Mouse (Mus musculus): ENCODE measurements at regions not wholly inside any gene's neighbourhood (a gene's known extent, or its start where the extent isn't known, plus 50 kb on each side); places are given as distances from the start of the nearest gene placed in this dataset.

DNA sequence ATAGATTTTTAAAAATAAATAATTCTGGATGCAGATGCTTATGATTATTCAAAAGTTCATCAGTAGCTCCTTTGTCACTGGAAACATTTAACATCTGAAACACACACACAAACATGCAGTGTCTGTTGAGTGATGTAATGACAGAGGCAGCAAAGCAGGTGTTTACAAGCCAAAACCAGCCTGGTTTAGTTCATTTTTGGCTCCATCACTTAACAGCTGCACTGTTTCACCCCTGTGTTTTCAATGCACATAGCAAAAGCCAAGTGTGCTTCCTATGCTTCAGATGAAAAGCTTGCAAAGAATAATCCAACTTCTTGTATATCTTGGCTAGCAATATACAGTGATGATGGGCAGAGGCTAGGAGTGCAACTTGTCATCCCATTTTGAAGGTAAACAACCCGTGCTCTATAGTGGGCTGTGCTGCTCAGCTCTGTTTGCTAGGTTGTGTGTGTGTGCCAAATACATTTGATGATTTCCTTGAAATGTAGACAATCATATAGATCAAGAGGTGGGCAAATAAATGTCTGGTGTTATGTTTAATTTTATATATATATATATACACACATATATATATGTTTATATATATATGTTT is 345.9 kb upstream of the Gm9747 start:
- H3K9ac ChIP-seq, result no peak overlapping the region
- no peak for ATAC-seq (ENCODE audit: insufficient number of reproducible peaks, insufficient read depth, low FRiP score, low TSS enrichment, low read depth)
- no peaks in the 10 kb centered on the region for H3K36me3 ChIP-seq
- no peak overlapping the region for H3K27ac ChIP-seq
- no peak overlapping the region for H3K4me2 ChIP-seq
- H3K4me1 ChIP-seq, result no peaks in the 10 kb centered on the region
- H3K27me3 ChIP-seq, result no peaks in the 10 kb centered on the region
- no peaks in the 10 kb centered on the region for H3K9me3 ChIP-seq
- 82% methylated on average over 1 of the region's 1 CpGs for WGBS
- no peak overlapping the region for H3K4me3 ChIP-seq

- no peaks in the 10 kb centered on the region for H3K36me3 ChIP-seq
- H3K4me2 ChIP-seq, result no peak overlapping the region
- no peaks in the 10 kb centered on the region for H3K9me3 ChIP-seq
- 75% methylated on average over 3 of the region's 3 CpGs for WGBS
- no peaks in the 10 kb centered on the region for H3K27me3 ChIP-seq
- H3K27ac ChIP-seq, result no peak overlapping the region
- ATAC-seq (ENCODE audit: insufficient number of reproducible peaks, insufficient read depth, low FRiP score, low TSS enrichment, low read depth), result no peak
- no peak overlapping the region for H3K9ac ChIP-seq
- no peaks in the 10 kb centered on the region for H3K4me1 ChIP-seq
- H3K4me3 ChIP-seq, result no peak overlapping the region
These were observed 335.7 kb upstream of the Gm9747 start for GRCm38 (mm10) chr1:81897241-81897640.

- Histone ChIP-seq H3K9ac (no peak overlapping the region), H3K4me3 (no peak overlapping the region)
- WGBS, result 61% methylated on average over 7 of the region's 7 CpGs
These were observed 332.1 kb upstream of the Gm9747 start for GRCm38 (mm10) chr1:81900843-81901242.

DNA sequence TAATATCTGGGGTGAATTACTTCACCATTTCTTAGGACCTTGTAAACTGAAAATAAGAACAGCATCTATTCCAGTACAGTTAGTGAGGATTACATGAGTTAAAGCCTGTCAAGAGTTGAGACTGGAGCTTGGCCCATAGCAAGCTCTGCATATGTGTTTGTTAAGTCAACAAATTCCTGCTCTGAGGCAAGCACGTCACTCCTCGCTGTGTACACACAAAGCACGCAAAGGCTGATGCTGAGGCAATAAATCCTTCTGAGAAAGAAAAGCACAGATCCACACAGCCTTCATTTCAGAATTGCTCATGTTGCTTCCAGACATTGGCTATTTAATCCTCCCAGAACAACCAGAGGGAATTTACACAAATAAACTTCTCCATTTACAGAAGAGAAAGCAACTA is 328.9 kb upstream of the Gm9747 start:
- H3K4me2 ChIP-seq, result no peak overlapping the region
- no peak overlapping the region for H3K4me3 ChIP-seq
- no peaks in the 10 kb centered on the region for H3K9me3 ChIP-seq
- H3K4me1 ChIP-seq, result peaks cover 4% of the 10 kb centered on the region; the same call in 1 of the 2 replicates
- no peaks in the 10 kb centered on the region for H3K36me3 ChIP-seq
- peak overlapping the region; percentile 41; the same call in 1 of the 2 replicates for H3K27ac ChIP-seq
- no peaks in the 10 kb centered on the region for H3K27me3 ChIP-seq
- no peak overlapping the region for H3K9ac ChIP-seq
- 56% methylated on average over 3 of the region's 3 CpGs for WGBS
- no peak for ATAC-seq (ENCODE audit: insufficient number of reproducible peaks, insufficient read depth, low FRiP score, low TSS enrichment, low read depth)

More at GRCm38 (mm10) chr1:81900843-81901242, 332.1 kb upstream of the Gm9747 start:
- H3K4me1 ChIP-seq, result peaks cover 4% of the 10 kb centered on the region; the same call in 1 of the 2 replicates
- no peaks in the 10 kb centered on the region for H3K9me3 ChIP-seq
- no peaks in the 10 kb centered on the region for H3K27me3 ChIP-seq
- H3K4me2 ChIP-seq, result no peak overlapping the region
- no peak for ATAC-seq (ENCODE audit: insufficient number of reproducible peaks, insufficient read depth, low FRiP score, low TSS enrichment, low read depth)
- no peak overlapping the region for H3K27ac ChIP-seq
- H3K36me3 ChIP-seq, result no peaks in the 10 kb centered on the region

DNA sequence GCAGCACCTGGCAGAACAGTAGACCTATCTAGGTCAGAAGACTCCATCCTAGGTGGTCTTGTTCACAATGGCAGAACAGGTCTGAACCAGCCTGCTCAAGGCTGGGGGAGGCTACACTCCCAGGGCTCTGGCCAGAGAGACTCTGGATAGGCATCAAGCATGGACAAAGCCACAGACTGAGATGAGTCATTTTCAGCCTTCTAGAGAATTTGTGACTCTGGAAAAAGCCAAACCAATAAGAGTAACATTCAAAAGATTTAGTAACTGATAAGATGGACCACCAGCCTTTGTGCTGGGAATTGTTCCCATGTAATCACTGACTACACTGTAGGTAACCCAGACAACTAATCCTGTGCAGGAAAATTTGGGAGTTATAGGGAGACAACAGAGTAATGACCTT is 320.3 kb upstream of the Gm9747 start:
- ATAC-seq (ENCODE audit: insufficient number of reproducible peaks, insufficient read depth, low FRiP score, low TSS enrichment, low read depth), result no peak
- H3K4me3 ChIP-seq, result no peak overlapping the region
- peaks cover 3% of the 10 kb centered on the region for H3K4me1 ChIP-seq
- H3K27me3 ChIP-seq, result no peaks in the 10 kb centered on the region
- no peak overlapping the region for H3K4me2 ChIP-seq
- no peak overlapping the region for H3K9ac ChIP-seq
- no peaks in the 10 kb centered on the region for H3K36me3 ChIP-seq
- no peak overlapping the region for H3K27ac ChIP-seq
- H3K9me3 ChIP-seq, result no peaks in the 10 kb centered on the region

- 65% methylated on average over 4 of the region's 4 CpGs for WGBS
- Histone ChIP-seq H3K27me3 (no peaks in the 10 kb centered on the region), H3K27ac (no peak overlapping the region), H3K9ac (no peak overlapping the region), H3K4me1 (peaks cover 3% of the 10 kb centered on the region), H3K36me3 (no peaks in the 10 kb centered on the region), H3K4me3 (no peak overlapping the region), H3K4me2 (no peak overlapping the region), H3K9me3 (no peaks in the 10 kb centered on the region)
- ATAC-seq (ENCODE audit: insufficient number of reproducible peaks, insufficient read depth, low FRiP score, low TSS enrichment, low read depth), result no peak
These were observed 319.3 kb upstream of the Gm9747 start for GRCm38 (mm10) chr1:81913561-81913964.

DNA sequence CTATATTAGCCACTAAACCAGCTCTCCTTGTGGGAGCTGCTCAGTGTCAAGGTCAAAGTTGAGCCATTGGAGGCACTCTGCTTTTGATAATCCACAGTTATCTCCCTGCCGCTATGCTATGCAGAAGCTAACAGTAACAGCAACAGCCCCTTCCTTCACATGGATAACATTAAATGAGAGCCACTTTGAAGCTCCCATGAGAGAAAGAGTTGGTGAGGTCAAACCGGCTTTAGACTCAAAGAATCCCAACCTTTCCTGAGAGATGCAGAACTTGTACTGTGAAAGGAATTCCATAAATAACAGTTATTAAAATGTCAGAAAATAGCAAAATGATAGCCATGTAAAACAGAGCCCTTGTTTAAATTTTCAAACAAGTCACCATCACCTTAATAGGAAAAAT is 316.1 kb upstream of the Gm9747 start:
- Histone ChIP-seq H3K27ac (no peak overlapping the region), H3K4me3 (no peak overlapping the region), H3K27me3 (no peaks in the 10 kb centered on the region), H3K9me3 (no peaks in the 10 kb centered on the region), H3K9ac (no peak overlapping the region), H3K4me2 (no peak overlapping the region), H3K36me3 (no peaks in the 10 kb centered on the region), H3K4me1 (peaks cover 3% of the 10 kb centered on the region)
- no peak for ATAC-seq (ENCODE audit: insufficient number of reproducible peaks, insufficient read depth, low FRiP score, low TSS enrichment, low read depth)
- WGBS, result 24% methylated on average over 2 of the region's 2 CpGs

GRCm38 (mm10) chr1:81927721-81928120 is 305.2 kb upstream of the Gm9747 start:
- H3K27ac ChIP-seq, result no peak overlapping the region
- H3K4me1 ChIP-seq, result no peaks in the 10 kb centered on the region
- ATAC-seq (ENCODE audit: insufficient number of reproducible peaks, insufficient read depth, low FRiP score, low TSS enrichment, low read depth), result no peak
- H3K36me3 ChIP-seq, result no peaks in the 10 kb centered on the region
- no peak overlapping the region for H3K4me2 ChIP-seq
- 74% methylated on average over 5 of the region's 5 CpGs for WGBS
- H3K4me3 ChIP-seq, result no peak overlapping the region
- H3K9me3 ChIP-seq, result no peaks in the 10 kb centered on the region
- H3K9ac ChIP-seq, result no peak overlapping the region
- H3K27me3 ChIP-seq, result no peaks in the 10 kb centered on the region

GRCm38 (mm10) chr1:81933064-81933463 is 299.8 kb upstream of the Gm9747 start:
- no peak overlapping the region for H3K4me3 ChIP-seq
- H3K36me3 ChIP-seq, result no peaks in the 10 kb centered on the region
- no peaks in the 10 kb centered on the region for H3K4me1 ChIP-seq
- no peak for ATAC-seq (ENCODE audit: insufficient number of reproducible peaks, insufficient read depth, low FRiP score, low TSS enrichment, low read depth)
- no peak overlapping the region for H3K4me2 ChIP-seq
- H3K9me3 ChIP-seq, result no peaks in the 10 kb centered on the region
- no peaks in the 10 kb centered on the region for H3K27me3 ChIP-seq
- no peak overlapping the region for H3K27ac ChIP-seq
- no peak overlapping the region for H3K9ac ChIP-seq

DNA sequence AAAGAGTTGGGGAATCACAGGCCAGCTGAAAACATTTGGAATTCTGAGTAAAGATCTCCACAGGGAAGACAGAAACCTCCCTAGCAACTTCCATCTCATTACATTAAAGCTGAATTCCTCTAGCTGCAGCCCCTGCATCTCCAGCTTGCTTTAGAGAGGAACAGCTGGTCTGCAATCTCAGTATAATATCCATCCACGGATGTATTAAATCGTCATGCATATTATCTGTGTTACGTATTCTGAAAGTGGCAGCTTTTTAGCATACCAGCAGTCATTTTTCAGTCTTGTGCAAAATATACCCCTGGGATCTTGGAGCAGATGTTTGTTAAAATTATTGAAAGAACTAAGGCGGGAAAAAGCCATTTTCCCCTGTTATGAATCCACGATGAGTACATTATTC is 287.7 kb upstream of the Gm9747 start:
- H3K9me3 ChIP-seq, result no peaks in the 10 kb centered on the region
- no peak overlapping the region for H3K9ac ChIP-seq
- H3K27me3 ChIP-seq, result no peaks in the 10 kb centered on the region
- 48% methylated on average over 5 of the region's 5 CpGs for WGBS
- ATAC-seq (ENCODE audit: insufficient number of reproducible peaks, insufficient read depth, low FRiP score, low TSS enrichment, low read depth), result no peak
- no peak overlapping the region for H3K27ac ChIP-seq
- H3K4me3 ChIP-seq, result no peak overlapping the region
- no peak overlapping the region for H3K4me2 ChIP-seq
- H3K36me3 ChIP-seq, result no peaks in the 10 kb centered on the region
- no peaks in the 10 kb centered on the region for H3K4me1 ChIP-seq

GRCm38 (mm10) chr1:81950140-81950550 is 282.8 kb upstream of the Gm9747 start:
- H3K4me3 ChIP-seq, result no peak overlapping the region
- H3K9ac ChIP-seq, result no peak overlapping the region
- ATAC-seq (ENCODE audit: insufficient number of reproducible peaks, insufficient read depth, low FRiP score, low TSS enrichment, low read depth), result no peak
- H3K36me3 ChIP-seq, result no peaks in the 10 kb centered on the region
- no peak overlapping the region for H3K4me2 ChIP-seq
- H3K9me3 ChIP-seq, result no peaks in the 10 kb centered on the region
- WGBS, result 40% methylated on average over 3 of the region's 3 CpGs
- no peaks in the 10 kb centered on the region for H3K27me3 ChIP-seq
- no peak overlapping the region for H3K27ac ChIP-seq
- H3K4me1 ChIP-seq, result peaks cover 7% of the 10 kb centered on the region

DNA sequence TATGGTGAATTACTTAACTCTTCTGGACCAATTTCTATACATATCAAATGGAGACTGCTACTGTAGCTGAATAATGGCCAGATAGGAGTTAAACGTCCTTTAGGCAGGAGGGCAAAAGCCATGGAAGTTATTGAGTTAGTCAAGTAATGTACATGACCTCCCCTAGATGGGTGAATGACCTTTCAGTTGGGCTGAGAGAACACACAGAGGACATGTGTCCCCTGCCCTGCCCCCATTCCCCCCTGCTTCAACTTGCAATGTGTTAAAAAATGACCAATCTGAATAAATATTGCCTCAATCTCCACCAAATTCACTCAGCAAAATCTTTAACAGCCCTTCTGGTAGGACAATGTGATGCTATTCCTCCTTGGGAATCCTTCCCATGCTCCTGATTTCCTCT is 282.1 kb upstream of the Gm9747 start:
- 67% methylated on average over 1 of the region's 1 CpGs for WGBS
- Histone ChIP-seq H3K4me1 (peaks cover 7% of the 10 kb centered on the region), H3K27ac (no peak overlapping the region), H3K36me3 (no peaks in the 10 kb centered on the region), H3K4me2 (no peak overlapping the region), H3K4me3 (no peak overlapping the region), H3K9me3 (no peaks in the 10 kb centered on the region), H3K27me3 (no peaks in the 10 kb centered on the region), H3K9ac (no peak overlapping the region)
- ATAC-seq (ENCODE audit: insufficient number of reproducible peaks, insufficient read depth, low FRiP score, low TSS enrichment, low read depth), result no peak

All from embryonic facial prominence, embryonic 13.5 days (tissue).